Mouse (Mus musculus) thymus, adult 2 months (tissue): ENCODE data around the gene Klk11. TPM values are rescaled to one million over a fixed set of nuclear protein-coding genes. Genes with fewer than 3 reads are reported as not detected.

Source experiments
- DNase-seq: peaks from one replicate; pipeline ENCODE4 v3.0.0; 2021
- H3K27ac ChIP-seq: fragments of 200-500 bp; 2 replicates; pipeline ENCODE4 v1.5.1; 2012; ENCODE audit warnings: low read length, control low read depth; ENCODE audit not compliant: control insufficient read depth, insufficient read depth
- H3K27me3 ChIP-seq: fragments of 200-500 bp; 2 replicates; pipeline ENCODE4 v1.6.1; 2012; ENCODE audit warnings: mild to moderate bottlenecking, low read length, moderate library complexity, mixed read lengths; ENCODE audit not compliant: control insufficient read depth, insufficient read depth
- H3K36me3 ChIP-seq: fragments of 200-500 bp; 2 replicates; pipeline ENCODE4 v1.6.1; 2012; ENCODE audit warnings: mild to moderate bottlenecking, low read length, moderate library complexity; ENCODE audit not compliant: control insufficient read depth, insufficient read depth
- H3K4me1 ChIP-seq: fragments of 200-500 bp; replicated peaks from 2 replicates; pipeline ENCODE4 v1.6.1; 2012; ENCODE audit warnings: low read length; ENCODE audit not compliant: control insufficient read depth, insufficient read depth
- H3K4me3 ChIP-seq: fragments of 200-500 bp; 2 replicates; pipeline ENCODE4 v1.5.1; 2012; ENCODE audit warnings: mild to moderate bottlenecking, low read length, control low read depth, moderate library complexity; ENCODE audit not compliant: control insufficient read depth, insufficient read depth
- CTCF ChIP-seq: fragments of 200-500 bp; IDR thresholded peaks from 2 replicates; pipeline ENCODE4 v1.5.1; 2012; ENCODE audit warnings: mild to moderate bottlenecking, control low read depth, low read length, moderate library complexity, borderline replicate concordance; ENCODE audit not compliant: control insufficient read depth, poor library complexity, insufficient read depth; ENCODE audit errors: extremely low read depth
- POLR2A ChIP-seq: fragments of 200-500 bp; IDR thresholded peaks from 2 replicates; pipeline ENCODE4 v1.6.1; 2012; ENCODE audit warnings: mild to moderate bottlenecking, low read length, control low read depth, moderate library complexity; ENCODE audit not compliant: control insufficient read depth, poor library complexity, insufficient read depth; ENCODE audit errors: extremely low read depth
- whole genome bisulfite sequencing: fragments of 180-500 bp; shearing (Covaris S2); methylation state at CpG from one replicate; pipeline ENCODE4 v1.1.7; 2018; 5-methylcytosine and 5-hydroxymethylcytosine counted together
- polyA plus RNA-seq: library from polyadenylated mRNA; depleted of rRNA; stranded (reverse); fragments of >200 nt; gene quantifications from 2 replicates; pipeline ENCODE4 v1.2.3, GENCODE M21; 2012

Gene Klk11
- polyA plus RNA-seq, 1 experiment, result 0.81 TPM

- H3K27ac ChIP-seq, result no peak within 1 kb of the TSS
- H3K27me3 ChIP-seq, result no peaks in the 10 kb centered on the region
- no peak for TF ChIP-seq CTCF
- no peak for TF ChIP-seq POLR2A
- no peak within 1 kb of the TSS for H3K4me3 ChIP-seq
- DNase-seq, result no peak
- WGBS, result 82% methylated on average over 7 of the region's 7 CpGs
- no peaks in the 10 kb centered on the region for H3K4me1 ChIP-seq
- H3K36me3 ChIP-seq, result no peaks in the 10 kb centered on the region
Observed at GRCm38 (mm10) chr7:43791591-43791990, 17.2 kb downstream of the Klk11 start, which contains the start of gene Klk9. Klk9 (plus strand) TSS chr7:43791891.

DNA sequence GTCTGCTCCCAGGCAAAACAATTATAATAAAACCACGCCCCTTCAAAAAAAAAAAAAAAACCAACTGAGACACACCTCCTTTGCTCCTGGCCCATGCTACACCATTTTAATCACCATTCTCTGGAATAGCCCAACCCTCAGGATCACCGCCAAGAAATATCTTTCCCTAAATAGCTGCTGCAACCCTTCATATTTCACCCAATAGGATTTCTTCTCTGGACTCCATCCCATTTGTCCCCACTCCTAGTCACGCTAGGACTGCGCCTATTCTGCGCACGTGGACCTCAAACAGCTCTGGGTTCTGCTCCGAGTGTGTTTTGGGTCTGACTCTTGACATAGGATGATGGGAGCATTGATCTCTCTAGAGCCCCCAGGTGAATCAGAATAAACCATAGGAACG lies 22.0 kb downstream of the Klk11 start:
- H3K4me1 ChIP-seq, result peaks cover 19% of the 10 kb centered on the region
- no peak overlapping the region for H3K4me3 ChIP-seq
- DNase-seq, result no peak
- no peak overlapping the region for H3K27ac ChIP-seq
- no peaks in the 10 kb centered on the region for H3K27me3 ChIP-seq
- WGBS, result 44% methylated on average over 8 of the region's 8 CpGs
- TF ChIP-seq CTCF, result no peak
- TF ChIP-seq POLR2A, result no peak
- H3K36me3 ChIP-seq, result no peaks in the 10 kb centered on the region

DNA sequence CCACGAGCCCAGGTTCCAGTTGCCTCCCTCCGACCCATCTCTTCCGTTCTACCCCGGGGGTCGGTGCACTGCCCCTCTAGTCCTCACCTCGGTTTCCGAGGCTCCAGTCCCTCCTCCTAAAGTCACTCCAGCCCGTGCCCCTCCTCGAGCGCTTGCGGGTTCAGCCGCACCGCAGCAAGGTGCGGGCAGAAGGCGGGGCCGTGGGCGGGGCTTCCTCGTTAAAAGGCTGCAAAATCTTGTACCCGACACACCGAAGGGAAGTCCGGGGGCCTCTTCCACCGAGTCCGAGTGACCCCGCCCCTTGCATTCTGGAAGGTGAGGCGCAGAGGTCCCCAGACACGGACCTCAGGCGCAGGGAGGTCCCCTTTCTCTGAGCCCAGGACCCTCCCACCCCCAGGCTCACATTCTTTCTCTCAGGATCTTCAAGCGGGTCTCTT lies 22.9 kb downstream of the Klk11 start, which contains the start of gene Klk8:
Gene Klk8 (plus strand): TSS at position 245 of the 437 bp plus-strand sequence.
- DNase-seq, result peak; percentile 49
- H3K27ac ChIP-seq, result peak within 1 kb of the TSS; percentile 17; the same call in 1 of the 2 replicates
- H3K4me3 ChIP-seq, result peak within 1 kb of the TSS; percentile 30
- H3K36me3 ChIP-seq, result no peaks in the 10 kb centered on the region
- peaks cover 19% of the 10 kb centered on the region for H3K4me1 ChIP-seq
- TF ChIP-seq POLR2A (no peak), CTCF (no peak)
- H3K27me3 ChIP-seq, result no peaks in the 10 kb centered on the region
- 0% methylated on average over 28 of the region's 28 CpGs for WGBS

DNA sequence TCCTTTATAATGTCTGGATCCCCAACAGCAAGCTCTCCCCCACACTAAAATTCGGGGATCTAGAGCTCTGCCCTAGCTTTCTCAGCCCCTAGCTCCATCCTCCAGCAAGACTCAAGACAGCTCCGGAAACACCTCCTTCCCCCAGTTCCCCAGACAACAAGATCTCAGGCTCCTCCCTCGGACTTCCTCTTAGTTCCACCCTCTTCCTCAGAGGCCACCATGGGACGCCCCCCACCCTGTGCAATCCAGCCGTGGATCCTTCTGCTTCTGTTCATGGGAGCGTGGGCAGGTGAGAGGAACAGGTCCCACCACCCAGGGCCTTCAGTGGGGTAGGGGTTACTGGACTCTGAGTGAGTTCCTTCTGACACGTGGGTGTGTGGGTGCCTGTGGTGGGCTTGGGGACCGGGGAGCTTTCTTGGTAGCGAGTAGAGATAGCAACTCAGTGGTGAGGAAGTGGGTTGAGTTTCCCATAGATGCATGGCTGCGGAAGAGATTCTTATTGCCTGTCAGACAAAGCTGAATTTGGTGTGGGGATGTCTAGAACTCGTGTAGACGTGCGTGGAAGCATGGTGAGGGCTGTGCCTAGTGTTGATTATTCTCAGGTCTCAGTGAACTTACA lies 23.5 kb downstream of the Klk11 start:
- no peak for TF ChIP-seq POLR2A
- no peak for TF ChIP-seq CTCF
- H3K36me3 ChIP-seq, result no peaks in the 10 kb centered on the region
- no peaks in the 10 kb centered on the region for H3K27me3 ChIP-seq
- 4% methylated on average over 13 of the region's 13 CpGs for WGBS
- peak overlapping the region; percentile 17; the same call in 1 of the 2 replicates for H3K27ac ChIP-seq
- DNase-seq, result peak; percentile 43
- H3K4me3 ChIP-seq, result peak overlapping the region; percentile 30
- peaks cover 19% of the 10 kb centered on the region for H3K4me1 ChIP-seq

GRCm38 (mm10) chr7:43799876-43800275 lies 25.5 kb downstream of the Klk11 start:
- 85% methylated on average over 7 of the region's 7 CpGs for WGBS
- H3K4me3 ChIP-seq, result no peak overlapping the region
- no peaks in the 10 kb centered on the region for H3K36me3 ChIP-seq
- H3K27ac ChIP-seq, result no peak overlapping the region
- peaks cover 19% of the 10 kb centered on the region for H3K4me1 ChIP-seq
- no peak for DNase-seq
- no peak for TF ChIP-seq CTCF
- no peak for TF ChIP-seq POLR2A
- H3K27me3 ChIP-seq, result no peaks in the 10 kb centered on the region

DNA sequence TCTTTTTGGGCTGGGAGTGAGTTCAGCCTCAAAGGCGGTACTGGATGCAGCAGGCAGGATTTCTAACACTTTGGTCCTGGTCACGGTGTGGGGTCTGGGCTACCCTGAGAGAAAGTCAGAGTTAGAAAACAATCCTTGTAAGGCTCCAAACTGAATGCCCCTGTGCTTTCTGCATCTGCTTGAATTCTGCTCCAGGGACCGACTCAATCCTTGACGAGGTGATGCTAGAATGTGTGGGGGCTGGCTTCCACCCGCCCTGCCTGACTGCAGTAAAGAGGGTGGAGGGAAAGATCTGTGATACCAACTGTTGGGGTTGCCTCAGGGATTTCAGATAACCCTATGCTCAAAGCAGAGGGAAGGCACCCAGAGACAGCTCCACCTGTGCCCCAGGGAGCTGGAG lies 36.6 kb downstream of the Klk11 start, which contains the start of gene Klk7:
Gene Klk7 (plus strand): TSS at position 301 of the 400 bp plus-strand sequence.
- 67% methylated on average over 5 of the region's 5 CpGs for WGBS
- DNase-seq, result no peak
- H3K4me1 ChIP-seq, result no peaks in the 10 kb centered on the region
- H3K36me3 ChIP-seq, result no peaks in the 10 kb centered on the region
- H3K27me3 ChIP-seq, result no peaks in the 10 kb centered on the region
- no peak within 1 kb of the TSS for H3K4me3 ChIP-seq
- no peak within 1 kb of the TSS for H3K27ac ChIP-seq
- TF ChIP-seq POLR2A, result no peak
- no peak for TF ChIP-seq CTCF
